Mouse (Mus musculus) retina, embryonic 14.5 days (tissue): Measurements from ENCODE around the gene Csrp3.
A peak's percentile ranks its signal among the peaks of the same experiment; 100 is the strongest.

ENCODE experiments used
- DNase-seq: peaks from one replicate; pipeline ENCODE4 v3.0.0-alpha.2; 2015; ENCODE audit warnings: low spot score

Gene Csrp3

GRCm38 (mm10) chr7:48829177-48829910 lies 18.5 kb downstream of the Csrp3 start:
- no peak for DNase-seq

GRCm38 (mm10) chr7:48825170-48825569 lies 22.7 kb downstream of the Csrp3 start:
- no peak for DNase-seq

- no peak for DNase-seq
These were observed 23.2 kb downstream of the Csrp3 start for GRCm38 (mm10) chr7:48824671-48825070.

- no peak for DNase-seq
These were observed 24.2 kb downstream of the Csrp3 start for GRCm38 (mm10) chr7:48823621-48824020.

GRCm38 (mm10) chr7:48821654-48822053 lies 26.2 kb downstream of the Csrp3 start:
- peak; percentile 7 for DNase-seq

DNA sequence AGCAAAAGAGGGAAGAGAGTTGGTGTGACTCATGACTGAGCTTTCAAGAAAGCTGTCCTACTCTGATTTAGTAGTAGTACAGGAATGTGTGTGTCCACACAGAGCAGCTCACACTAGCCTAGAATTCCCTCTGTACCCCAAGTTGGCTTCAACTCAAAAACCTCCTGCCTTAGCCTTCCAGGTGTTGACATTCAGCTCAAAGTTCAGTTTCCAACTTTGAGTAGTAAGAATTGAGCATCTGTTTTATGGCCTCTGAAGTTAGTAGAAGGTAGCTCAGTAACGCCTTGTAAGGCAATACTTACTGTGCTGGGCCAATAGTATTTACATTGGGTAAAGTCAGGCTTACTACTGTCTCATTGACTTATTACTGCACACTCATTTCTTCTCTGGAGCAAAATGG lies 34.2 kb downstream of the Csrp3 start:
- DNase-seq: no peak

GRCm38 (mm10) chr7:48812358-48812757 lies 35.5 kb downstream of the Csrp3 start:
- DNase-seq: no peak

DNA sequence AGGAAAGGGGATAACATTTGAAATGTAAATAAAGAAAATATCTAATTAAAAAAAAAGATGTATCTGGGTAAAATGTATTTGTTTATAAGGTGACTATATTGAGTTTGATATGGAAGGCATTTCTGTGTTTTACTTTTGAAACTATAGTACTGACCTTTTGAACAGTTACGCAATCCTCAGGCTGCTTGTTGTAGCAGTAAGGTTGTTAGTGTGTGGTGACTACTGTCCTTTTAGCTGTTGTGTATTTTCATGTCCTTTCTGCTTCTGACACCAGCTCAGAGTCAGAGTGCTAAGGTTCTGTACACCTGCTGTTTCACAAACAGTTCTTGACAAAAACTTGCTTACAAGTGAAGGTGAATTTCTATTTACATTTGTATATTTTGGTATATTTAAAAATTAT lies 37.2 kb downstream of the Csrp3 start:
- DNase-seq: no peak

DNA sequence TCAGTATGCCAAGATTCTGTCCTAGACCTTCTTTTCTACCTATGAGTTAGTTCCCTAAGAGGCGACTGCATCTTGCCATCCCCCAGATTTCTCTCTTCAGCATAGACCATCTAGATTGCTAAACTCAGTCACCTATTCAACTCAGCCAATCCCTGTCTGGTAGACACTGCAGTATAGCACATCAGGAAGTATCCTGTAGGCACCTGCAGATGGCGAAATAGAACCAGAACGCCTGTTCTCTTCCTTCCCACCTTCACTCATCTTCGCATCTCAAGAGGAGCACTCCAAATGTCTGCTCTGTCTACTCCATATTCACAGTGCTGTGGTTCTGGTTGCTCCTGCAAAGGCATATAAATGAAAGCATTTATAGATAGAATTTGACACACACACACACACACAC lies 41.2 kb downstream of the Csrp3 start:
- no peak for DNase-seq

DNA sequence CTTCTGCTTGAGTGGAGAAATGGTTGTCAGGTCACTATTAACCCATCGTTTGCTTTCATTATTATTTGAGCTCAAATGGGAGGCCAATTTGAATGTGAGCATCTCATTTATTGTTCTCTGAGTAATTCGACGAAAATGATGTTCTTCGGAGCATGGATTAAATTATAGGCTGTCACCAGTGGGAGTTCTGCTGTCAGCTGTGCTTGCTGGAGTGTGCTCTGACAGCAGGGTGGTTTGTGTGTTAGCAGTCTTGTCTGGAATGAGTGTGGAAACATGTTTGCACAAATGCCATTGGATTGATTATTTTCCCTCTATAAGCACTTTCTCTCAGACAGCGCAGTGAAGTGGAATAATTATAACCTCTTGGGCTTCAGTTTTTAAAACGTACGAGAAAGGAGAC lies 44.5 kb downstream of the Csrp3 start:
- DNase-seq: peak; percentile 53

DNA sequence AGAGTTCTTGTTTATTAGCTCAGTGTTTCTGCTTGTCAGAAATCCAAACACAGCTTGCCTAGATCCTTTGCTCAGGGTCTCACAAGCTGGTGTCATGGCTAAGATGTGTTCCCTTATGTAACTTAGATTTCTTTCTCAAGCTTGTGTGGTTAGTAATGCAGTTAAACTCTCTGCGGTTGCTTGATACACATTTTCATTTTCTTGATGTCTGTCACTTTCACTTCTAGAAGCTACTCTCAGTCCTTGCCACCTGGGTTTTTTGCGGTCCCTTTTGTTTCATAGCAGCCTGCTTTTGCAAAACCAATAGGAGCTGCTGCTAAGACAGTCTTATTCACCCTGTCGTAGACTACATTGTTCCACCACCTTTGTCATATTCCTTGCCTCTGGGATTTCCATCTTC lies 52.7 kb downstream of the Csrp3 start:
- no peak for DNase-seq

GRCm38 (mm10) chr7:48791412-48791811 lies 56.4 kb downstream of the Csrp3 start:
- no peak for DNase-seq

DNA sequence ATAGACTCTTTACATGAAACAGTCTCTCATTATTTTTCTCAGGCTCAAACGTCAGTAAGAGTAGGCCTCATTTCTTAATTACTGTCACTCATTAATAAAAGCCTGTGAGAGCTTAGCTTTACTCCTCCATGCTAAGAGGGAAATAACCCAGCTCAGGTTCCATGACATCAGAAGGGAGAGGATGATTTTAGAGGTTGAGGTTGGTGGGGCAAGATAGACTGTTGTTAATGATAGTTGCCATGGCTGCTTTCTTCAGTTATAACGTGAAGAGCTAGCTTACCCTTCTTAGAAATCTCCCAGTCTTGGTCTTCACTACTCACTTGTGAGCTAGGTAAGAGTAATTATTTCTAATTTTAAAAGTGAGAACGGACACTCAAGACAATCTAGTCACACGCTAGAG lies 57.7 kb downstream of the Csrp3 start:
- DNase-seq: peak; percentile 3

DNA sequence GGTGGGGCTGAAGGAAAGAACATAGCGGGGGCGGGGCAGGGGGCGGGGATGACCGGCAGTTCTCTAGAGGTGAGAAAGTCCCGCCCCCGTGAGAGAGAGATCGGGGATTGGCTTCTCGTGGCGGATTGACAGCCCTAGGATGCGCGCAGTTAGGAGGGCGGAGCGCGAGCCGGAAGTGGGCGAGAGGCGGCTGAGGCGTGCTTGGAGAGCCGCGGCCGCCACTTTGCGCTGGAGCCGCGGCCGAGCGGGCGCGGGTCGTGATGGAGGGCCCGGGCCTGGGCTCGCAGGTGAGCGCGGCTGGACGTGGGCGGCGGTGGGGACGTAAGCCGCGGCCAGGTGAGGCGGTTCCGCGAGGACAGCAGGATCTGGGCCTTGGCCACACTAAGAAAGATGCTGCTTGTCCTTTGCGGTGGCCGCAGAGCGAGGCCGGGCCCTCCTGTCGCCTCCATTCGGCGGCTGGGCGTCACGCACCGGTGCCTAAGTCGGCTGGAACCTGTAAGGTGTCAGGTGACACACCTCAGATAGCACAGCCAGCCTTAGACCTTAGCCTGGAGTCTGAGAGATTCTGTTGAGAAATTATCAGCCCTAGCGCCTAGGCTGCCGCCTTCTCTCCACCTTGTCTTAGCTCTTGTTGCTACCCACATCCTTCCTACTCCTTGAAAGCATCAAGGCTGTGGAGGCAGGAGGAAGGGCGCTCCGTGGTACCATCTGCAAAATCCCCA lies 58.8 kb downstream of the Csrp3 start, which contains the start of gene Zdhhc13:
TSS of gene Zdhhc13 (plus strand) at position 153 of the 722 bp plus-strand sequence.
- DNase-seq: peak; percentile 97

DNA sequence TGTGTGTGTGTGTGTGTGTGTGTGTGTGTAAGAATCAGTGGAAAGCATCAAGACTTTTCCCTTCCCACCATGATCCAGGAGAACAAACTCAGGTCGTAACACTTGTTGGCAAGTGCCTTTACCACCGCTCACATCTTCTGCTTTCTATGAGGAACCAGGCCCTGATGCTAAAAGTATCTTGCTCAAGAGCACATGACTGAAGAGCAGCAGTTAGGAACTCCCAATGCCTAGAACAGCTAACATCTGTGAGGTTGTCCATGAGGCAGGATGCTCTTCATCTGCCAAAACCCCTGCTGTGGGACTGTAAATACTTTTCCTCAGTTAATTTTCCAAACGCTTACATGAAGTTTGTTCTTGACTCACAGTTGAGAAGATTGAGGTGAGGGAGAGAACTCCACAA lies 59.5 kb downstream of the Csrp3 start:
- DNase-seq: no peak

- DNase-seq: no peak
These were observed 62.9 kb downstream of the Csrp3 start for GRCm38 (mm10) chr7:48784773-48785523.

GRCm38 (mm10) chr7:48782432-48782831 lies 65.4 kb downstream of the Csrp3 start:
- no peak for DNase-seq
